Mouse (Mus musculus) liver, adult (tissue): ENCODE data around the gene Trim25.

Experiments used
- GATA4 ChIP-seq: IDR thresholded peaks from 2 replicates; pipeline ENCODE4 v1.6.1; 2014; ENCODE audit warnings: mild to moderate bottlenecking, low read length; ENCODE audit not compliant: insufficient replicate concordance

Gene Trim25

GRCm38 (mm10) chr11:89028871-89029405, 29.8 kb downstream of the Trim25 start:
- peak; percentile 94 for TF ChIP-seq GATA4

GRCm38 (mm10) chr11:89030552-89030951, 31.4 kb downstream of the Trim25 start:
- no peak for TF ChIP-seq GATA4

- no peak for TF ChIP-seq GATA4
Observed at GRCm38 (mm10) chr11:89031189-89031588, 32.0 kb downstream of the Trim25 start.

GRCm38 (mm10) chr11:89034592-89034991, 35.4 kb downstream of the Trim25 start:
- no peak for TF ChIP-seq GATA4

- TF ChIP-seq GATA4, result no peak
Observed at GRCm38 (mm10) chr11:89035552-89035951, 36.4 kb downstream of the Trim25 start.

GRCm38 (mm10) chr11:89038496-89038895, 39.3 kb downstream of the Trim25 start:
- no peak for TF ChIP-seq GATA4

GRCm38 (mm10) chr11:89039325-89039724, 40.1 kb downstream of the Trim25 start:
- TF ChIP-seq GATA4, result no peak

- no peak for TF ChIP-seq GATA4
Observed at GRCm38 (mm10) chr11:89043046-89043445, 43.9 kb downstream of the Trim25 start.

- no peak for TF ChIP-seq GATA4
Observed at GRCm38 (mm10) chr11:89046021-89046420, 46.8 kb downstream of the Trim25 start.

- TF ChIP-seq GATA4, result no peak
Observed at GRCm38 (mm10) chr11:89051767-89052166, 52.6 kb downstream of the Trim25 start.

GRCm38 (mm10) chr11:89055931-89056690, 56.9 kb downstream of the Trim25 start:
- TF ChIP-seq GATA4, result no peak

- no peak for TF ChIP-seq GATA4
Observed at GRCm38 (mm10) chr11:89058515-89059270, 59.5 kb downstream of the Trim25 start.

- TF ChIP-seq GATA4, result no peak
Observed at GRCm38 (mm10) chr11:89059919-89060422, 60.8 kb downstream of the Trim25 start.

GRCm38 (mm10) chr11:89060423-89061089, 61.4 kb downstream of the Trim25 start:
- TF ChIP-seq GATA4, result peak; percentile 61; the same call in 1 of the 2 replicates

- no peak for TF ChIP-seq GATA4
Observed at GRCm38 (mm10) chr11:89061362-89061761, 62.2 kb downstream of the Trim25 start.
